Mouse (Mus musculus): ENCODE measurements at regions not wholly inside any gene's neighbourhood (a gene's known extent, or its start where the extent isn't known, plus 50 kb on each side); places are given as distances from the start of the nearest gene placed in this dataset.

DNA sequence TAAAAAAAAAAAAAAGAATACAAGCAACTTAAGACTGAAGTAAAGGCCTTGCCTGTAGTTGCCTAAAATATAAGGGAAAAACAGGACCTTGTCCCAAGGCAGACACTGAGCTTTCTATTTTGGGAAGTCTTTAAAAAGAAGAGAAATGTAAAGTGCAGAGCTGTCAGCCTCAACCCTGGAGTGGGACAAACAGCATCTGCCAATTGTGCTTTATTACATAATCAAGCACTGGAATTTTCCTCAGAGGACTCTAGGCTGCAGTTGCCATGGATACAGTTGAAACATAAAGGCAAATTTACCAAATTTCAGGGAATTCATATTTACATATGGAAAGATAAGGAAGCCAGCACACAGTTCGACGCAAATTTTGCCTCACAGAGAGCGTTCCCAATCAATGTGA is 406.7 kb downstream of the Gm597 start:
- DNase-seq, result no peak

DNA sequence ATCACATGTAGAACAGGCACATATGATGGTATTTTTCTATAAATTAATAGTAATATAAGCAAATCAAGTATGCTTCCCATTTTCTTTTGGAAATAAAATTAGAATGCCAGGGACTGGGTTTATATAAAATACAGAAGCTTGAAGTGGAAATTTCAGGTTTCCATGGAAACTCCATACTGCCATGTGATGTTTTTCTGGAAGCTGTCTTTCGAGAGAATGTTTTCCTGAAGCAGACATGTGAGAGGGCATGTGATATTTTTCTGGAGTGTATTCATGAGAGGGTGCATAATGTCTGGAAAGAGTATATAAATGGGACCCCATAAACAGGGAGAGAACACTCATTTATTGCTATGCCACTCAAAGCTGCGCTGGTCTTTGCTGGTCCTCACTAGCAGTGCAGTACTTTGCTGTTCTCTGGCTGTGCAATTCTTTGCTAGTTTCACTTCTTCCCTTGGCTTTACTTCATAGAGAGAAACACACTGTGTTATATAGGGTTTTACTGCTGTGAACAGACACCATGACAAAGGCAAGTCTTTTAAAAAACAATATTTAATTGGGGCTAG is 430.6 kb downstream of the Gm597 start:
- no peak for DNase-seq

GRCm38 (mm10) chr1:28348572-28348971 is 431.5 kb downstream of the Gm597 start:
- no peak for DNase-seq

DNA sequence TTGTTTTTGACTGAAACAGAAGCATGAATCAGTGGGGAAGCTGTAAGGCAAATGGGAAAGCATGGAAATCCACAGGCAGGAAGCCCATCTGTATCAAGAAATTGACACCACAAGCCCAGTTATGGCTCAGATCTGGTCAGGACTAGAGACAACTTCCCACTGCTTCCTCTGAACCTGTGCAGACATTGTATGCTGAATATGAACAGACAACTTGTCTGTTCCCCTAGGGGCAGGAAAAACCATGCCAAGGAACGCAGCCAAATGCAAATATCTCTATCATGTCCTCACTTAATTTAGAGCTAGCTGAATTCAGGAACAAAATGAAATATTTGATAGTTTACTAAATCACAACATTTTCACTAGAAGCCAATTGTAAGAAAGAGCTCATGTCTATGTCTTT is 440.0 kb downstream of the Gm597 start:
- peak; percentile 29 to 41 for DNase-seq

DNA sequence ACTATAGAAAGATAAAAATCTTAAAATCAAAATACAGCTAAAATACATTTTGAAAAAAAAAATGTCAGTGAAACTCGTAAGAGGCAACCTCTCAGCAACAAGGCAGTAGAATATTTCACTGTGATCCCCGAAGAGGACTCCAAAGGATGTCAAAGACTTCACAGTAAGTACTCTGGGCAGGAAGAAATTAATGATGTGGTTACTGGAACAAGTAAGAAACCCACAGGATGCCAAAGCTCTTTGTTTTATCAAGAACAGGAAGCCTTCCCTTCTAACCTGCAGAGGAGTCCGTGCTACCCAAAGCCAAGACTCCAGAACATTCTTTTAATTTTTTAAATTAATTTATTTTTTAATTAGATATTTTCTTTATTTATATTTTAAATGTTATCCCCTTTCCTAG is 445.7 kb downstream of the Gm597 start:
- DNase-seq, result no peak

- DNase-seq, result peak; percentile 55 to 72
These were observed 448.0 kb downstream of the Gm597 start for GRCm38 (mm10) chr1:28332031-28332430.

DNA sequence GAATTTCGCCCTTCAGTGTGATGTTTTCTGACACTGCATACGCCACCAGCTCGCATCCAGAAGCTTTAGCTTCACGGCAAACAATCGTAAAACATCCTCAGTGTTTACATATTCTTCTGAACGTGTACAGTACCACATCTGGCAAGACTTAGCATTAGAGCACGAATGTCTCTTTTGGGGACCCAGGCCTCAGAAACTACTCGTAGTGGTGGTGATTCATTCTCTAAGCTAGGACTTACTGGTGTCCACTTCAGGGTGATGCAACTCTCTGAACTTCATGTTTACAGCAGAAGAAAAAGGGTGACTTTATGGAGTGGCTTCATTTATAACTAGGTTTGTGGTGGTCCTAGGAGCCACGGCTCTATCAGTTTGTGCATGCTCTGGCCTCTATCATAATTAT is 451.1 kb downstream of the Gm597 start:
- no peak for DNase-seq

- DNase-seq, result no peak
These were observed 451.5 kb downstream of the Gm597 start for GRCm38 (mm10) chr1:28328539-28328938.

DNA sequence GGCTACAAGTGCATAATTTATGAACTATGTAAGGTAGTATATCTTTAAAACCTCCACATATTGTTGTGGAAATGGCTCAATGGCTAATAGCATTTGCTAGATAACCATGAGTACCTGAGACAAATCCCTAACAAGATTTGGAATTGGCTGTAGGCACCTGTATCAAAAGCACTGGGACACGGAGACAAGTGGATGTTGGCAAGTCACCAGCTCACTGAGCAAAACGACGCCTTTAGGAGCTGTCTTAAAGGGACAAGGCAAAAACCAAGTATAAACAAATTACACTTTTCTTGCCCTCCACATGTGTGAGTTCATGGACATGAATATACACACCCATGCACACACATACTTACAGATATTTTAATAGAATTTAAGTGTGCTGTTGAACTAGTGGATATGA is 455.9 kb downstream of the Gm597 start:
- DNase-seq, result no peak
